Mouse (Mus musculus) CH12.LX (cell line): ENCODE data around the gene Nav3. TPM values are rescaled to one million over a fixed set of nuclear protein-coding genes. Genes with fewer than 3 reads are reported as not detected.

Experiments used
- DNase-seq: peaks from one replicate; pipeline ENCODE4 v3.0.0-alpha.2; 2013; ENCODE audit errors: extremely low read depth
- H3K27ac ChIP-seq: 2 replicates; pipeline ENCODE4 v1.5.1; 2012; ENCODE audit warnings: low read depth, mild to moderate bottlenecking, control low read depth, moderate library complexity; ENCODE audit not compliant: insufficient read depth
- H3K27me3 ChIP-seq: replicated peaks from 2 replicates; pipeline ENCODE3; 2012; ENCODE audit warnings: inconsistent platforms
- H3K36me3 ChIP-seq, 2 experiments: replicated peaks in 1 of 2; 2 replicates each; pipeline versions ENCODE3 to v1.6.1; 2012; ENCODE audit warnings: inconsistent platforms in 1 of 2, low read length in 1 of 2, mild to moderate bottlenecking in 1 of 2, mixed read lengths in 1 of 2, moderate library complexity in 1 of 2; ENCODE audit not compliant: control insufficient read depth in 1 of 2, insufficient read depth in 1 of 2
- H3K4me1 ChIP-seq, 2 experiments: 2 replicates each; pipeline ENCODE4 v1.6.1; 2012; ENCODE audit warnings: inconsistent platforms in 1 of 2, moderate library complexity in 1 of 2; ENCODE audit not compliant: insufficient read depth in 2 of 2, control insufficient read depth in 1 of 2
- H3K4me2 ChIP-seq: 2 replicates; pipeline ENCODE4 v1.6.1; 2012; ENCODE audit warnings: low read depth, mild to moderate bottlenecking, control low read depth; ENCODE audit not compliant: poor library complexity, insufficient read depth, severe bottlenecking
- H3K4me3 ChIP-seq, 3 experiments: fragments of 150-350 bp in 1 of 3; sonication (generic) in 1 of 3; replicated peaks in 1 of 3; 2 replicates each; pipeline versions ENCODE3 to v1.5.1; 2011 to 2012; ENCODE audit warnings: low read depth in 2 of 3, low read length in 2 of 3, mild to moderate bottlenecking in 2 of 3, moderate library complexity in 2 of 3, control low read depth in 1 of 3, improper control_type of control experiment in 1 of 3, inconsistent platforms in 1 of 3, mixed read lengths in 1 of 3; ENCODE audit not compliant: poor library complexity in 1 of 3
- H3K79me2 ChIP-seq: replicated peaks from 2 replicates; pipeline ENCODE4 v1.6.1; 2012; ENCODE audit warnings: mild to moderate bottlenecking, moderate library complexity; ENCODE audit not compliant: control insufficient read depth, poor library complexity, insufficient read depth, severe bottlenecking; ENCODE audit errors: extremely low read depth
- H3K9ac ChIP-seq: 2 replicates; pipeline ENCODE4 v1.6.1; 2012; ENCODE audit warnings: low read depth, mild to moderate bottlenecking, control low read depth, moderate library complexity; ENCODE audit not compliant: insufficient read depth
- H3K9me3 ChIP-seq: replicated peaks from 2 replicates; pipeline ENCODE3; 2012; ENCODE audit warnings: low read length, inconsistent platforms, mixed read lengths
- BHLHE40 ChIP-seq: IDR thresholded peaks from 2 replicates; pipeline ENCODE4 v1.6.1; 2011; ENCODE audit warnings: mild to moderate bottlenecking, low read depth, low read length, improper control_type of control experiment
- CHD1 ChIP-seq: IDR thresholded peaks from 2 replicates; pipeline ENCODE4 v1.6.1; 2012; ENCODE audit warnings: low read depth, low read length, improper control_type of control experiment, inconsistent platforms
- CHD2 ChIP-seq: IDR thresholded peaks from 2 replicates; pipeline ENCODE4 v1.6.1; 2011; ENCODE audit warnings: low read length, improper control_type of control experiment
- JUN ChIP-seq: IDR thresholded peaks from 2 replicates; pipeline ENCODE4 v1.6.1; 2011; ENCODE audit warnings: low read depth, mild to moderate bottlenecking, low read length, improper control_type of control experiment, moderate library complexity; ENCODE audit not compliant: insufficient read depth
- MAX ChIP-seq: IDR thresholded peaks from 2 replicates; pipeline ENCODE4 v1.6.1; 2011; ENCODE audit warnings: low read length, improper control_type of control experiment
- MAZ ChIP-seq: IDR thresholded peaks from 2 replicates; pipeline ENCODE4 v1.6.1; 2012; ENCODE audit warnings: low read depth, mild to moderate bottlenecking, inconsistent platforms, low read length, improper control_type of control experiment, moderate library complexity
- MXI1 ChIP-seq: IDR thresholded peaks from 2 replicates; pipeline ENCODE4 v1.6.1; 2011; ENCODE audit warnings: mild to moderate bottlenecking, low read depth, low read length, improper control_type of control experiment
- MYC ChIP-seq: IDR thresholded peaks from 2 replicates; pipeline ENCODE4 v1.6.1; 2011; ENCODE audit warnings: low read depth, mild to moderate bottlenecking, improper control_type of control experiment, low read length
- NELFE ChIP-seq: IDR thresholded peaks from 2 replicates; pipeline ENCODE4 v1.6.1; 2011; ENCODE audit warnings: low read depth, low read length, improper control_type of control experiment
- POLR2A ChIP-seq: IDR thresholded peaks from 2 replicates; pipeline ENCODE4 v1.6.1; 2011; ENCODE audit warnings: low read depth, mild to moderate bottlenecking, improper control_type of control experiment, low read length
- RCOR1 ChIP-seq: conservative IDR thresholded peaks from 2 replicates; pipeline ENCODE4 v1.6.1; 2012; ENCODE audit warnings: low read depth, mild to moderate bottlenecking, inconsistent platforms, low read length, improper control_type of control experiment
- SMC3 ChIP-seq: IDR thresholded peaks from 2 replicates; pipeline ENCODE4 v1.6.1; 2011; ENCODE audit warnings: low read depth, low read length, improper control_type of control experiment
- TBP ChIP-seq: conservative IDR thresholded peaks from 2 replicates; pipeline ENCODE4 v1.6.1; 2011; ENCODE audit warnings: low read depth, low read length, improper control_type of control experiment
- USF1 ChIP-seq: IDR thresholded peaks from 2 replicates; pipeline ENCODE4 v1.6.1; 2014; ENCODE audit warnings: low read depth, mild to moderate bottlenecking, inconsistent platforms, low read length, improper control_type of control experiment
- ZC3H11A ChIP-seq: IDR thresholded peaks from 2 replicates; pipeline ENCODE4 v1.6.1; 2012; ENCODE audit warnings: low read depth, mild to moderate bottlenecking, inconsistent platforms, low read length, improper control_type of control experiment
- ZKSCAN1 ChIP-seq: IDR thresholded peaks from 2 replicates; pipeline ENCODE4 v1.6.1; 2012; ENCODE audit warnings: low read depth, inconsistent platforms, low read length, improper control_type of control experiment, borderline replicate concordance
- ZNF384 ChIP-seq: IDR thresholded peaks from 2 replicates; pipeline ENCODE4 v1.6.1; 2012; ENCODE audit warnings: low read depth, low read length, improper control_type of control experiment, inconsistent platforms
- dilution Hi-C: fragments of 300-500 bp; cut with MboI; formaldehyde crosslinking; loops from 2 replicates; pipeline ENCODE4 v1.14.3; 2020; ENCODE audit warnings: low sequenced_read_pairs; ENCODE audit not compliant: extremely low pct_unique_long_range_greater_than_20kb, extremely low pct_ligation_motif_present
- in situ Hi-C: fragments of 300-500 bp; cut with MboI; formaldehyde crosslinking; loops from 3 replicates; pipeline ENCODE4 v1.14.3; 2019; ENCODE audit warnings: low sequenced_read_pairs, low pct_ligation_motif_present, low pct_unique_long_range_greater_than_20kb, mixed read lengths
- polyA plus RNA-seq: library from polyadenylated mRNA; unstranded; fragments of >175 nt; gene quantifications from 2 replicates; pipeline ENCODE4 v1.2.1, GENCODE M21; 2012; ENCODE audit warnings: low read depth; ENCODE audit not compliant: insufficient read length
- total RNA-seq, 2 experiments: library from RNA; depleted of rRNA; stranded (reverse); fragments of 300-350 nt in 1 of 2; fragments of >200 nt in 1 of 2; gene quantifications; 2 replicates each; pipeline ENCODE4 v1.2.3; 2012 to 2014

Nav3 gene
- total and polyA plus RNA-seq, 3 experiments: 0.03 TPM; not detected in 2

DNA sequence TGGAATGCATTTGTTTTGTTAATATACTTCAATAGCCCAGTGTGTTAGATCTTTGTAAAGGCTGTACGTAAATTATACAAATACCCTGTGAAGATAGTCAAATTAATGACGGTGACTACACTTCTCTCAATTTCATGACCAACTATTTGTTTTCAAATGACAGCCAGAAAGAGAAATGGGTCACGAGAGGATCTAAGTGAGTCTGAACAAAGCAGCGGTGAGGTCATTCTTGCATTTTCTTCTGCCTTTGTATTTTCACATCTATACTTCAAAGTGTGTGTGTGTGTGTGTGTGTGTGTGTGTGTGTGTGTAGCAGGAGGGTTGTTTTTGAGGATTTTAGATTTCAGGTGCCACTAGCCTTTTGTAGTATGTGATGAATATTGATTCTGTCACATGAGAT lies 662.5 kb downstream of the Nav3 start:
- Histone ChIP-seq H3K4me3 (no peak overlapping the region), H3K27me3 (no peaks in the 10 kb centered on the region), H3K4me1 (no peaks in the 10 kb centered on the region), H3K79me2 (no peaks in the 10 kb centered on the region), H3K36me3 (no peaks in the 10 kb centered on the region), H3K9ac (no peak overlapping the region), H3K27ac (no peak overlapping the region), H3K4me2 (no peak overlapping the region), H3K9me3 (no peaks in the 10 kb centered on the region)
- no peak for TF ChIP-seq MXI1
- TF ChIP-seq POLR2A: no peak
- TF ChIP-seq CHD1: no peak
- no peak for DNase-seq
- dilution Hi-C loops: no loop called here
- in situ Hi-C loops: no loop called here

- H3K9me3 ChIP-seq: no peaks in the 10 kb centered on the region
- TF ChIP-seq BHLHE40 (no peak), MAZ (no peak), ZC3H11A (no peak), CHD2 (no peak), MYC (no peak)
- H3K4me2 ChIP-seq: no peak overlapping the region
- no peaks in the 10 kb centered on the region for H3K79me2 ChIP-seq
- no peak overlapping the region for H3K4me3 ChIP-seq
- in situ Hi-C loops (no loop called here), dilution Hi-C loops (no loop called here)
- H3K36me3 ChIP-seq: no peaks in the 10 kb centered on the region
- H3K9ac ChIP-seq: no peak overlapping the region
- no peaks in the 10 kb centered on the region for H3K27me3 ChIP-seq
- DNase-seq: no peak
- H3K27ac ChIP-seq: no peak overlapping the region
- no peaks in the 10 kb centered on the region for H3K4me1 ChIP-seq
These were observed 667.3 kb downstream of the Nav3 start for GRCm38 (mm10) chr10:109788728-109789127.

GRCm38 (mm10) chr10:109779109-109779508 lies 676.9 kb downstream of the Nav3 start:
- TF ChIP-seq NELFE (no peak), CHD1 (no peak), SMC3 (no peak), MXI1 (no peak), USF1 (no peak), ZKSCAN1 (no peak), RCOR1 (no peak), CHD2 (no peak), MAX (no peak), ZNF384 (no peak), JUN (no peak), TBP (no peak)
- TF ChIP-seq, all 38 proteins: peak for 0
- Histone ChIP-seq H3K36me3 (no peaks in the 10 kb centered on the region), H3K79me2 (no peaks in the 10 kb centered on the region), H3K27me3 (no peaks in the 10 kb centered on the region), H3K9me3 (no peaks in the 10 kb centered on the region), H3K4me1 (peaks cover 0 to 3% of the 10 kb centered on the region in 2 experiments; a peak in 1 of 4 replicates), H3K4me3 (no peak overlapping the region), H3K4me2 (no peak overlapping the region), H3K9ac (no peak overlapping the region), H3K27ac (no peak overlapping the region)
- in situ Hi-C loops: no loop called here
- peak; percentile 3 for DNase-seq
- dilution Hi-C loops: no loop called here
